Mouse (Mus musculus): ENCODE data around the gene Dnajc21.

- TF ChIP-seq CTCF (IDR thresholded peaks at IDR 0.05; ENCODE audit: borderline replicate concordance, insufficient read depth, low read length): no peak
- no peak for TF ChIP-seq POLR2A (IDR thresholded peaks at IDR 0.05; ENCODE audit: low read depth, low read length)
Observed at GRCm38 (mm10) chr15:10469641-10470150, 620 bp downstream of the Dnajc21 start.
